Comparison of ENCODE assay signal across 8 mouse cellular contexts in the genomic region with DNA sequence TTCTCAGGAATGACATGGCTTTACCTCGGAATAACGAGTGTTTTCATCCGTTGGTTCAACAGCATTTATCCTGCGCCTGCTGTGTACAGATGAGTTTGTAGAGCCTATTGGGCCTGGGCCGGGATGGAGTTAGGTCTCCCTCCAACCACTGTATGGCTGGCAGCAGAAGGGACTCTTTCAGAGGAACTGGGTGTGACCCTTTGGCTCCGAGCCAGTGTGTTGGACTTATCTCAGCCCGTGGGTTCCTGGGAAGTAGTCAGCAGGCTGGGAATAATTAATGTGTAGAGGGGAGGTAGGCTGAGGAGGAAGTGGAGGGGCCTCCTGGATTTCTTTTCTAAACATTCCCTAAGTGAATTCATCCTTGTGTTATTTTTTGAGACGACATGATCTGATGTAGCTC.
DNase-seq lines count a peak whose midpoint lies in the region.

No protein-coding gene starts in this region.

- DNase-seq in left cerebral cortex, postnatal 4 days = peak; percentile 13
- DNase-seq in left cerebral cortex, postnatal 25 days (ENCODE audit: low spot score in 2 of 2) = no peak
- DNase-seq in gastrocnemius, adult 18-20 months (ENCODE audit: low spot score) = peak; percentile 38
- peak; percentile 82 for DNase-seq in heart, postnatal 4 days
- DNase-seq in lung, postnatal 10 days = peak; percentile 91
- no peak for DNase-seq in layer of hippocampus, adult 11-12 months (ENCODE audit: low spot score)
- no peak for DNase-seq in left cerebral cortex, adult 9 months (ENCODE audit: low spot score in 2 of 2)
- no peak for DNase-seq in spleen, adult 12 weeks (ENCODE audit: low spot score)

- intact Hi-C loops in left cerebral cortex, postnatal 4 days (cut with DNase I) = no loop called here
- intact Hi-C loops in left cerebral cortex, postnatal 25 days (cut with DNase I) = no loop called here

Comparison
In these comparisons a context has a peak if more than half of its experiments do, and no peak if none do; other contexts are left out.
1. DNase-seq: peak in left cerebral cortex, postnatal 4 days (single experiment), gastrocnemius, adult 18-20 months (single experiment), heart, postnatal 4 days (single experiment) and lung, postnatal 10 days (single experiment); none in left cerebral cortex, postnatal 25 days (0 of 2), layer of hippocampus, adult 11-12 months (single experiment), left cerebral cortex, adult 9 months (0 of 2) and spleen, adult 12 weeks (single experiment).